ENCODE assay signal across 18 mouse cellular contexts in the genomic region with DNA sequence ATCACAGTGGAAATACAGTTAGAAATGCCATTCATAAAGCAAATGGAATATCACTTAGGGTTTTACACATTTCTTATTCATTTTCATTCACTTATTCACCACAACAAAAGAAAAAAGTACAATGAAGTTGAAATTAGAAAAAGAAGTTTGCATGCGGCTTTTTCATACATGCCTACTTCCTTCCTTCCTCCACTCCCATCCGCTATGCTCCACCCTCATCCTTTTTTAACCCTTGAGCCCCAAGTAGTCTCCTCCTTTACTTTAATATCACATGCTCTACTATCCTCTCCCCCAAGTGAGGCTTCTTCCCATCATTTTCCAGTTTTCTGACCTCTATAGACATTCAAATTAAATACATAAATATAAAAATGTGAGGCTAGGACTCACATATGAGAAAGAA. TPM values are rescaled to one million over a fixed set of nuclear protein-coding genes. Genes with fewer than 3 reads are reported as not detected.
DNase-seq lines count a peak whose midpoint lies in the region; TF ChIP-seq lines count a peak whose summit lies in the region.
"Had no signal": no experiment of that assay in that cellular context is flagged by ENCODE, and none has a peak within 500 bp of the region (broad histone marks: within the 10 kb centered on the region; RNA-seq: fewer than 3 reads in every experiment).

No protein-coding gene starts in this region.

- H3K27ac ChIP-seq in cerebellum, adult 2 months (ENCODE audit: insufficient read depth, low read length), result no peak overlapping the region
- H3K27ac ChIP-seq: embryonic facial prominence, embryonic 10.5 days; forebrain, embryonic 13.5 days; heart, adult 2 months; hindbrain, embryonic 15.5 days had no signal

- peak; percentile 6 for DNase-seq in thymus, postnatal 14 days
- no peak for DNase-seq in thymus, postnatal 10 days (ENCODE audit: low spot score in 2 of 2)
- DNase-seq in T-cell, adult 2 months (ENCODE audit: low spot score), result peak; percentile 4
- DNase-seq in naive thymus-derived CD4-positive, alpha-beta T cell, adult 2 months (ENCODE audit: low read depth), result peak; percentile 45
- DNase-seq in layer of hippocampus, postnatal 14 days (ENCODE audit: low spot score in 2 of 2), result no peak
- no peak for DNase-seq in cerebellum, adult 2 months
- DNase-seq: adrenal gland, adult 2 months; adrenal gland, postnatal 25 days; cerebellum, adult 18-20 months; cerebellum, postnatal 10 days; forebrain, postnatal 0 days; gastrocnemius, postnatal 14 days; heart, adult 2 months; heart, postnatal 36 days had no signal

- H3K27me3 ChIP-seq in cerebellum, adult 2 months (ENCODE audit: control insufficient read depth, insufficient read depth, low read length), result no peaks in the 10 kb centered on the region
- H3K27me3 ChIP-seq: CH12.LX; hindbrain, embryonic 15.5 days had no signal

- no peak for TF ChIP-seq CTCF in cerebellum, adult 2 months (IDR thresholded peaks at IDR 0.05; ENCODE audit: borderline replicate concordance, insufficient read depth, low read depth, low read length)

- H3K4me1 ChIP-seq in cerebellum, adult 2 months (ENCODE audit: control insufficient read depth, insufficient read depth, low read length), result peaks cover 4% of the 10 kb centered on the region
- H3K4me1 ChIP-seq: embryonic facial prominence, embryonic 10.5 days; forebrain, embryonic 13.5 days; hindbrain, embryonic 15.5 days had no signal

- WGBS in cerebellum, adult 2 months, result 85% methylated on average over 2 of the region's 2 CpGs

- no peak overlapping the region for H3K4me3 ChIP-seq in cerebellum, adult 2 months (replicated peaks; ENCODE audit: insufficient read depth, low read depth, low read length)
- H3K4me3 ChIP-seq: embryonic facial prominence, embryonic 10.5 days; forebrain, embryonic 13.5 days; heart, adult 2 months; hindbrain, embryonic 15.5 days had no signal

- TF ChIP-seq POLR2A in cerebellum, adult 2 months (IDR thresholded peaks at IDR 0.05; ENCODE audit: borderline replicate concordance, insufficient read depth, low read length), result no peak

RNA-seq across cellular contexts. Expression of a gene that starts 58.6 kb away (rescaled TPM):
- 10 to 100 TPM; 76.8 to 82.5 TPM for total RNA-seq in layer of hippocampus, postnatal 14 days (2021)
- 37.2 and 39.4 TPM in 2 replicates for polyA plus RNA-seq in cerebellum, adult 2 months (2012; rRNA removed)

Comparison
In these comparisons a context has a peak if more than half of its experiments do, and no peak if none do; other contexts are left out.
1. DNase-seq: peak in thymus, postnatal 14 days (single experiment), T-cell, adult 2 months (single experiment) and naive thymus-derived CD4-positive, alpha-beta T cell, adult 2 months (single experiment); none in thymus, postnatal 10 days (0 of 2), layer of hippocampus, postnatal 14 days (0 of 2) and cerebellum, adult 2 months (0 of 2).